Mouse (Mus musculus) intestine, embryonic 14.5 days (tissue): ENCODE results near the gene Filip1. TPM values are rescaled to one million over a fixed set of nuclear protein-coding genes. Genes with fewer than 3 reads are reported as not detected.
A peak's percentile ranks its signal among the peaks of the same experiment; 100 is the strongest.
"Not testable (repeated sequence)": the region's sequence is repeated elsewhere in the genome, so short reads cannot be mapped to it uniquely, and the experiment has no call there.

ENCODE experiments used
- ATAC-seq: fragments of 200-750 bp; cut with Nextera tagmentation; replicated peaks from 2 replicates; pipeline ENCODE4 v1.8.0; 2017; ENCODE audit warnings: low read depth, moderate number of reproducible peaks, moderate TSS enrichment, moderate library complexity; ENCODE audit not compliant: low FRiP score, low TSS enrichment
- DNase-seq: peaks from one replicate; pipeline ENCODE4 v3.0.0-alpha.2; 2018; ENCODE audit warnings: low spot score
- H3K27ac ChIP-seq: fragments of 300-500 bp; sonication (generic); 2 replicates; pipeline ENCODE4 v1.5.1; 2014; ENCODE audit warnings: low read depth, mild to moderate bottlenecking, control low read depth
- H3K27me3 ChIP-seq: fragments of 300-500 bp; sonication (generic); replicated peaks from 2 replicates; pipeline ENCODE4 v1.6.1; 2014; ENCODE audit warnings: low read length, control low read depth; ENCODE audit not compliant: control insufficient read depth, insufficient read depth
- H3K36me3 ChIP-seq: fragments of 300-500 bp; sonication (generic); 2 replicates; pipeline ENCODE4 v1.6.1; 2014; ENCODE audit warnings: low read length, control low read depth; ENCODE audit not compliant: control insufficient read depth, insufficient read depth
- H3K4me1 ChIP-seq: fragments of 300-500 bp; sonication (generic); replicated peaks from 2 replicates; pipeline ENCODE4 v1.6.1; 2014; ENCODE audit warnings: low read length, control low read depth, mixed read lengths; ENCODE audit not compliant: control insufficient read depth, insufficient read depth
- H3K4me2 ChIP-seq: fragments of 300-500 bp; sonication (generic); 2 replicates; pipeline ENCODE4 v1.6.1; 2014; ENCODE audit warnings: low read length
- H3K4me3 ChIP-seq: fragments of 300-500 bp; sonication (generic); 2 replicates; pipeline ENCODE4 v1.5.1; 2014; ENCODE audit warnings: low read depth, low read length, control low read depth, mixed read lengths
- H3K9ac ChIP-seq: fragments of 300-500 bp; sonication (generic); 2 replicates; pipeline ENCODE4 v1.6.1; 2014; ENCODE audit warnings: mild to moderate bottlenecking, low read length
- H3K9me3 ChIP-seq: fragments of 300-500 bp; sonication (generic); 2 replicates; pipeline ENCODE4 v1.6.1; 2016; ENCODE audit warnings: low read length, control low read depth; ENCODE audit not compliant: control insufficient read depth
- WGBS: fragments of 180-500 bp; shearing (Covaris S2); extraction: QIAGEN DNeasy Blood & Tissue Kit; methylation state at CpG from one replicate; pipeline ENCODE4 v1.1.7; 2014; 5-methylcytosine and 5-hydroxymethylcytosine counted together
- polyA plus RNA-seq: library from polyadenylated mRNA; unstranded; fragments of >200 nt; fragmentation: Nextera tagmentation; extraction: Ambion mirVana; gene quantifications from 2 replicates; pipeline ENCODE4 v1.2.1, GENCODE M21; 2014

Gene Filip1
- polyA plus RNA-seq: 6.9 and 7.2 TPM in 2 replicates

DNA sequence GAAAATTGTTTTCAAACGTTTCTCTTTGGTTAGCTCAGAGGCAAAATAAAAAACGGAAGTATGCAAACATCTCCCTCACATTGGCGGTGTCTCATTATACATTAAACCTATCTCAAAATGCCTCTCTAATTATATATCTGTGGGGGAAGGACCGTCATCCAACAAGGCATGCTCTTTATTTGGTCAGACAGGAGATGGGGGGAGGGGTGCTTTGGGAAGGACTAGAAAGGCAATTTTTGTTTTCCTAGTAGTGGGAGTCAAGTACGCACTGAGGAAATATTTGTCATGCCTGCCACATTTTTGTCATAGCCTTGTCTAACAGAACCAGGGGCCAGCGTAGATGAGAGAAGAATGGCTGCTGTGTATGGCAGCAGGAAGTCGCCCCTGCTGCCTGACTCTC, at the start of gene Filip1:
Gene Filip1 (minus strand): TSS at position 101 of the 400 bp plus-strand sequence.
- Histone ChIP-seq H3K36me3 (no peaks in the 10 kb centered on the region), H3K4me3 (no peak within 1 kb of the TSS), H3K4me2 (no peak within 1 kb of the TSS), H3K27me3 (no peaks in the 10 kb centered on the region), H3K4me1 (no peaks in the 10 kb centered on the region), H3K9ac (no peak within 1 kb of the TSS), H3K27ac (no peak within 1 kb of the TSS), H3K9me3 (no peaks in the 10 kb centered on the region)
- DNase-seq (no peak), ATAC-seq (no peak)
- 55% methylated on average over 7 of the region's 7 CpGs for whole genome bisulfite sequencing

DNA sequence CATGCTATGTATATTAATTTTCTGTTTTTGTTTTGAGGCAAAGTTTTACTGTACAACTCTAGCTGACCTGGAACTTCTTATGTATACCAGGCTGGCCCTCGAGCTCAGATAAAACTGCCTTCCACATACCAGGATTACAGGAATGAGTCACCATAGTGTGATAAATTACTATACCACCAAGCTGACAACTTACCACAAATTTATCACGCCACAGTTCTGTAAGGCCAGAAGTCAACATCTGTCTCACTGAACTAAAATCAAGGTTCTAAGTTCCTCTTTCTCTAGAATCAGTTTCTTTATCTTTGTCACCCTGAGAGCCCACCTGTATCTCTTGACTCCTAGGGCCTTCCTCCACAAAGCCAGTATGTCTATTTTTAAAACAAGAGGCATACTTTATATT, 45.0 kb upstream of the Filip1 start:
- Histone ChIP-seq H3K9me3 (0 out of 2 replicates have a peak, but pooled peaks cover 5% of the 10 kb centered on the region), H3K27me3 (no peaks in the 10 kb centered on the region), H3K4me1 (no peaks in the 10 kb centered on the region), H3K4me3 (no peak overlapping the region), H3K27ac (no peak overlapping the region), H3K4me2 (no peak overlapping the region), H3K9ac (no peak overlapping the region), H3K36me3 (no peaks in the 10 kb centered on the region)
- DNase-seq (no peak), ATAC-seq (no peak)
- WGBS: 55% methylated on average over 2 of the region's 2 CpGs

DNA sequence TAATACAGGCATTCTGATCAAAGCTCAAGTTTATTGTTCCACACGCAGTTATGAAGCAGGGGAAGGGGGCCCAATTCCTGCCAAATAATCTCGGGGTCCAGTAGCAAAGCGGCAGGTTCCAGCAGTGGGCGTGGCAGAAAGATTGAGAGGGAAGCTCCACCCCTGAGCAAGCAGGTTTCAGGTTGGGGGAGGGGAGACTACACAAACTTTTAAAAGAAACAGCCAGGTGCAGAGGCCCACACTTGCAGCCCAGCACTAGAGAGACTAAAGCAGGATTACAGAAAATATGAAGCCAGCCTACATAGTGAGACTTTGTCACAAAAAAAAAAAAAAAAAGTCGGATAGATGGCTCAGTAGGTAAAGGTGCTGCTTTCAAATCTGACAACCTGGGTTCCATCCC, 40.3 kb upstream of the Filip1 start:
- ATAC-seq: no peak
- no peak overlapping the region for H3K27ac ChIP-seq
- no peak overlapping the region for H3K9ac ChIP-seq
- H3K9me3 ChIP-seq: 0 out of 2 replicates have a peak, but pooled peaks cover 3% of the 10 kb centered on the region
- 70% methylated on average over 5 of the region's 5 CpGs for WGBS
- H3K4me2 ChIP-seq: no peak overlapping the region
- no peaks in the 10 kb centered on the region for H3K4me1 ChIP-seq
- H3K4me3 ChIP-seq: no peak overlapping the region
- no peak for DNase-seq
- H3K27me3 ChIP-seq: no peaks in the 10 kb centered on the region
- H3K36me3 ChIP-seq: no peaks in the 10 kb centered on the region

DNA sequence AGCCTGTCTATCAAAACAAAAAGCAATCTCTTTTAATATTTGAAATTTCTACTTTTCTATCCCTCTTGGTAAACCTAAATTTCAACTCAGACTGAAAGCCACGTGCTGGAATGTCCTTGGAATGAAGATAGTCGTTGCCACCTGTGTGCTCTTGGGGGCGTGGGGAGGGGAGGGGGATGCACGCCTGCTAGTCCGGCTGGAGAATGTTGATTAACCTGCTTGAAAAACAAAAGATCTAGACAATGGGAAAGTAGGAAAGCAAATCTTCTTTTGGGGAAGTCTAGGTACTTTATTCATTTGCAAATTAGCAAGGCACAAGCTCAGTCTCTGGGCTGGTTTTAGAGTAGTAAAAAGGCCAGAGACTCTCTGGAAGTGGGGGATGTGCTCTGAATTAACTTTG, 36.6 kb upstream of the Filip1 start:
- DNase-seq, H3K36me3 ChIP-seq, H3K27ac ChIP-seq, H3K4me2 ChIP-seq, H3K9me3 ChIP-seq, H3K27me3 ChIP-seq, H3K9ac ChIP-seq, ATAC-seq, H3K4me3 ChIP-seq, H3K4me1 ChIP-seq: not testable (repeated sequence)
- 59% methylated on average over 5 of the region's 5 CpGs for WGBS

DNA sequence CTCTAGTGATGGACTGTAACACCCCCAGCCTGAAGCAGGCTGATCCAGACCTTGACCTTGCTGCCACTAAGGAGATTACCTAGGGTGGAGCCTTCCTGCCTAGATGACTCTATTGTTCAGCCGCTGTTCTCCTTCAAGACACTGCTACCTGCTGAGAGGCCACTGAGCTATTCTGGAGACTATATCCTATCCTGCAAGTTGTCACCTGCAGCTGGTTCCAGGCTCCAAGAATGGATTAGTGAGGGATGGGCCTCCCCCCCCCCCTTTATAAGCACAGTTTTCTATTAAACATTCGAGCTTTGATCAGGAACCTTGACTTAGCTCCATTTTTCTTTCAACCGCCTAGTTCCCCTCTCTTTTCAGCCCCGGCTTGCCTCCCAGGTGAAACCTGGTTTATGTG, 31.6 kb upstream of the Filip1 start:
- not testable (repeated sequence) for H3K36me3 ChIP-seq, H3K4me3 ChIP-seq, H3K9ac ChIP-seq, H3K4me2 ChIP-seq, H3K4me1 ChIP-seq, H3K27ac ChIP-seq, ATAC-seq, H3K9me3 ChIP-seq, DNase-seq, H3K27me3 ChIP-seq
- 79% methylated on average over 4 of the region's 4 CpGs for WGBS

DNA sequence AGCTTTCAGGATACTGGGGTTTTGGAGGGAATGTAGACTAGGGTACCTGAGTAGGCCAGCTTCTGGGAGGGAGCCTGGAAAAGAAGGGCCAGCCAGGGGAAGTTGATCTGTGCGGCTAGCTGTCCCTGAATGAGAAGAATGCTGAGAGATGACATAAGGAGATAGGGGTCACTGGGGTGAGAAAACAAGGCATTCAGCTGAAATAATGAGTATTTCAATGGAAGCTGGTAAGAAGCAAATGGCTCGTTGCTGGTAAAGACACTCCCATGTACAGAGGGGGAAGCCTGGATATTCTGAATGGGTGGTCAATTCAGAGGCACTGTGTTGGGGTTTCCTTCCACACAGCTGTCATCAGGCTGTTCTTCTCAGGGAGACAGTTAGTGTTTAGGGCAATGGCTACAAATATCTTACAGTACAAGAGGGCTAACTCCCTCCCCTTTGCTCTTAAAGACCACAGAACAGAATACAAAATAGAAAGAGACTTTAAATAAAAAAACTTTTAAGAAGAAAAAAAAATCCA, 26.7 kb upstream of the Filip1 start:
- no peak overlapping the region for H3K4me2 ChIP-seq
- no peaks in the 10 kb centered on the region; the same call in 1 of the 2 replicates for H3K4me1 ChIP-seq
- H3K9ac ChIP-seq: no peak overlapping the region
- no peaks in the 10 kb centered on the region for H3K36me3 ChIP-seq
- no peak for ATAC-seq
- no peak for DNase-seq
- 32% methylated on average over 2 of the region's 2 CpGs for WGBS
- H3K4me3 ChIP-seq: no peak overlapping the region
- H3K9me3 ChIP-seq: no peaks in the 10 kb centered on the region
- H3K27ac ChIP-seq: peak overlapping the region; percentile 24; the same call in 1 of the 2 replicates
- no peaks in the 10 kb centered on the region for H3K27me3 ChIP-seq

DNA sequence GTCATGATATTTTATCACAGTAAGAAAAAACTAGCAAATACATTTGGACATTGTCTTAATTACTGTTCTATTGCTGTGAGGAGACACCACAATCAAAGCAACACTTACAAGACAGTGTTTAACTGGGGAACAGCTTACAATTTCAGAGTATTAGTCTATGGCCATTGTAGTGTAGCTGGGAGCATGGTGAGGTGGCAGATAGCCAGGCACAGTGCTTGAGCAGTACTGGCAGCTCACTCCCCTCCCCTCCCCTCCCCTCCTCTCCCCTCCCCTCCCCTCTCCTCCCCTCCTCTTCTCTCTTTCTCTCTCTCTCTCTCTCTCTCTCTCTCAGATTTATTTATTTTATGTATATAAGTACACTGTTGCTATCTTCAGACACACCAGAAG, 25.3 kb upstream of the Filip1 start:
- H3K27ac ChIP-seq: no peak overlapping the region
- no peak overlapping the region for H3K4me3 ChIP-seq
- no peak for DNase-seq
- H3K9ac ChIP-seq: no peak overlapping the region
- H3K4me1 ChIP-seq: no peaks in the 10 kb centered on the region; the same call in 1 of the 2 replicates
- H3K27me3 ChIP-seq: no peaks in the 10 kb centered on the region
- ATAC-seq: no peak
- H3K4me2 ChIP-seq: no peak overlapping the region
- H3K9me3 ChIP-seq: no peaks in the 10 kb centered on the region
- no peaks in the 10 kb centered on the region for H3K36me3 ChIP-seq

DNA sequence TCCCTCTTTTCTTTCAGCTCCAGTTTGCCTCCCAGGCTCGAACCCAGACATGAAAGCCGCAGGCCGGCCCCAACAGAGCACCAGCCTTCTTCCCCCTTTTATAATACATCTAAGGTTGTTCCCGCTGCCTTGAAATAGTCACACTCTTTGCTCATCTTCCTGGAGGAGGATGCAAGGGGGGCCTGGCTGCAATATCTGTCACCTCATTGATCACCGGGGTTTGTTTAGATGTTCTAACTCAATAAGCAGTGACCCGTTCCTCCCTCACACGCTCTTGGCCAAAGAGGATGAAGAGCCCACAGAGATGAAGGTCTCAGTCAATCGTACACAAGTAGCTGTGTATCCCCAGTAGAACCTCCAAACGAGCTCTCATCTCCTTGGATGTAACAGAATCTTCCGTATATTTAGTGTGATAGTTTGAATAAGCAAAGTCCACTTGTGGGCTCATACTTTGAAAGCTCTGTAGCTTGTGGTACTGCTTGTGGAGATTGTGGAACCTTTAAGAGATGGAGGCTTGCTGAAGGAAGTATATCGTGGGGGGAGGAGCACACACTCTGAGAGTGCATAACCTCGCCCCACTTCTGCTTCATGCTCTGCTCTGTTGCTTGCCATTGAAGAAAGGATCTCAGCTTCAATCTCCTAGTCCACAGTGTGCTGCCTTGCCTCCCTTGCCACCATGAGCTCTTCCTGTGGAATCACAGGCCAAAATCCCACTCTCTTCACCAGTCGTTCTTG, 24.8 kb upstream of the Filip1 start:
- H3K36me3 ChIP-seq: no peaks in the 10 kb centered on the region
- H3K4me2 ChIP-seq: no peak overlapping the region
- 76% methylated on average over 13 of the region's 13 CpGs for WGBS
- no peaks in the 10 kb centered on the region for H3K27me3 ChIP-seq
- no peak overlapping the region for H3K4me3 ChIP-seq
- DNase-seq (no peak), ATAC-seq (no peak)
- no peaks in the 10 kb centered on the region for H3K9me3 ChIP-seq
- no peak overlapping the region for H3K27ac ChIP-seq
- no peak overlapping the region for H3K9ac ChIP-seq
- no peaks in the 10 kb centered on the region; the same call in 1 of the 2 replicates for H3K4me1 ChIP-seq

DNA sequence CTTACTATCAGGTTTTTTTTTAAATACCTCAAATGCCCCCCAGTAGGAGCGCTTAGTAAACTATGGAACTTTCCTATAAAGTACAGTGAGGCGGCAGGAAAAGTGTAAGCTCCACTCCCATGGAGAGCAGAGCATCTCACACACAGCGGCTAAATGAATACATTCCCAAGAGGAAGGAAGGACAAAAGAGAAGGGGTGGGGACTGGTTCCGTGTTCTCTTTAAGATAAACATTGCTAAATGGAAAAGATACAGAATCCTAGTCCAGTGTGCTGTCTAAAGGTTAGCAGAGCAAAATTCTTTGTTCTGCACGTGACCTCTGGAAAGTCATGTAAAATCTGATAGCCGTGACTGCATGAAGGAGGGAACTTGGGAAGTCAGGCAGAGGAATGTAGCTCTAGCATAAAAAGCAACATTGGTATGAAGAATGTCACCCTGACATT, 13.9 kb upstream of the Filip1 start:
- DNase-seq (no peak), ATAC-seq (no peak)
- Histone ChIP-seq H3K9me3 (no peaks in the 10 kb centered on the region), H3K4me2 (no peak overlapping the region), H3K4me3 (no peak overlapping the region), H3K36me3 (no peaks in the 10 kb centered on the region), H3K27ac (no peak overlapping the region), H3K27me3 (no peaks in the 10 kb centered on the region), H3K4me1 (no peaks in the 10 kb centered on the region), H3K9ac (no peak overlapping the region)
- 58% methylated on average over 6 of the region's 6 CpGs for WGBS
